Mouse (Mus musculus) midbrain, embryonic 10.5 days (tissue): ENCODE data around the gene Irf1. TPM values are rescaled to one million over a fixed set of nuclear protein-coding genes. Genes with fewer than 3 reads are reported as not detected.

ENCODE experiments used
- DNase-seq: peaks from one replicate; pipeline ENCODE4 v3.0.0-alpha.2; 2017; ENCODE audit warnings: low spot score
- H3K27ac ChIP-seq: fragments of 300-500 bp; sonication (generic); replicated peaks from 2 replicates; pipeline ENCODE4 v1.5.1; 2016; ENCODE audit warnings: mild to moderate bottlenecking
- H3K27me3 ChIP-seq: fragments of 300-500 bp; sonication (generic); 2 replicates; pipeline ENCODE4 v1.6.1; 2016; ENCODE audit warnings: low read depth, mild to moderate bottlenecking; ENCODE audit not compliant: poor library complexity, severe bottlenecking
- H3K36me3 ChIP-seq: fragments of 300-500 bp; sonication (generic); 2 replicates; pipeline ENCODE4 v1.6.1; 2016; ENCODE audit warnings: mild to moderate bottlenecking, moderate library complexity
- H3K4me1 ChIP-seq: fragments of 300-500 bp; sonication (generic); 2 replicates; pipeline ENCODE4 v1.6.1; 2016
- H3K4me3 ChIP-seq: fragments of 300-500 bp; sonication (generic); 2 replicates; pipeline ENCODE4 v1.5.1; 2016; ENCODE audit warnings: mild to moderate bottlenecking, moderate library complexity
- H3K9me3 ChIP-seq: fragments of 300-500 bp; sonication (generic); replicated peaks from 2 replicates; pipeline ENCODE4 v1.6.1; 2016; ENCODE audit warnings: mild to moderate bottlenecking
- WGBS: fragments of 180-500 bp; shearing (Covaris S2); methylation state at CpG from one replicate; pipeline ENCODE4 v1.1.7; 2016; 5-methylcytosine and 5-hydroxymethylcytosine counted together
- polyA plus RNA-seq: library from polyadenylated mRNA; unstranded; fragments of >200 nt; fragmentation: Nextera tagmentation; extraction: Ambion mirVana; gene quantifications from 2 replicates; pipeline ENCODE4 v1.2.1, GENCODE M21; 2016

Irf1 gene
- polyA plus RNA-seq, 1 experiment from 2014 or later: 3.8 TPM

DNA sequence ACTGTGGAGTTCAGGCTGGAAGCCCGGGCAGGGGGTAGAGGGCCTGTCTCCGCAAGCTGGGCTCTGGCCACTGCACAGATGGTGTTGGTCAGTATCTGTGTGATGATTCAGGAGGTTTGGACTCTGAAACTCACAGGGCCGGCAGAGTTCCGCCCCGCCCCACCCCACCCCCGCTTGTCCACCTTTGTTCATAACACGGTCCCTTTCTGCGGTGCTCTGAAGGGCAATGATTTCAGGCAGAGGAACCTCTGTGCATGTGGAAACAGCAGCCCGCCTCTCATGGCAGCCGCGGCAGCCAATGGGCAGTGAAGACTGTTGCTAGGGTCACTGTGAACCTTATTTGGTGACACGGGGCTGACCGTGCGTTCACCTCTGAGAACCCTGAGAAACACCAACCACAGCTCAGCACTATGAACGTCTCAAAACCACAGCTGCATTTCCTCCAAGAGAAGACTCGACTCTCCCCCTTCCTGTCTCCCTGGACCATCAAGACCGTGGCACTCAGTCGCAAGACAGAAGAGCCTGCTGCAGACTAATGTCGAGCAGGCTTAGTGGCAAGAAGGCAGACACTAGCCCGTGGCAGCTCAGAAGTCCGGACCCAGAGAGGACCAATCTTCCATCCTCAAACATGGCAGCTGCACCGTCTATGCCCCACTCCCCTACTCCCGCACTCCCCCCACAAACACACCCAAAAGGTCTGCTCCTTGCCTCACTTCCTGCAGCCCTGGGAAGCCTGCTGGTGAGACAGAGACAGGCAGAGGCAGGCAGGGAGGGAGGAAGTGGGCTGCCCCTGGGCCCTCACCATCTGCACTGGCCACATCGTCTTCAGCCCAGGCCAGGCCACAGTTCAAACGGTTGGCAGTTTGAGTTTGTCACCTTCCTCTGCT lies 25.1 kb downstream of the Irf1 start:
- DNase-seq: peak; percentile 15
- Histone ChIP-seq H3K9me3 (no peaks in the 10 kb centered on the region), H3K36me3 (no peaks in the 10 kb centered on the region), H3K4me1 (peaks cover 41% of the 10 kb centered on the region), H3K27ac (peak overlapping the region; percentile 30; the same call in 1 of the 2 replicates), H3K27me3 (no peaks in the 10 kb centered on the region), H3K4me3 (no peak overlapping the region)
- 75% methylated on average over 25 of the region's 25 CpGs for WGBS

DNA sequence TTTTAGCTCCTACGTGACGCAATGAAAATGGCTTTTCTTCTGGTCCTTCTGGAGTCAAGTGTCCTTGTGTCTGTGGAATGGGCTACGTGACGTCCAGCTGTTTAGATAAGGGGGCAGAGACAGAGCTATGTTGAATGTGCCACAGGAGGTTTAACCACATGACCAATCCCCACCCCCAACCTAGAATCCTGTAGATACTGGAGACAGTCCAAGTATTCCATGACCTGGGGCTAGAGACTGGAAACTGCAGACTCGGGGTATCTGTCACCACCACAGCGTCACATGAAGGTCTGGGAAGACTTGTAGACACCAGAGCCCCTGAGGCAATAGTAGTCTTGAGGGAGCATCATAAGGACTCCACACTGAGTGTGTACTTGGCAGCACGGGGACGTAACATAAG lies 26.0 kb downstream of the Irf1 start:
- Histone ChIP-seq H3K36me3 (no peaks in the 10 kb centered on the region), H3K27me3 (no peaks in the 10 kb centered on the region), H3K9me3 (no peaks in the 10 kb centered on the region), H3K4me1 (peaks cover 41% of the 10 kb centered on the region), H3K27ac (0 out of 2 replicates have a peak overlapping the region, but pooled peaks have one; percentile 30), H3K4me3 (no peak overlapping the region)
- WGBS: 85% methylated on average over 8 of the region's 8 CpGs
- no peak for DNase-seq

DNA sequence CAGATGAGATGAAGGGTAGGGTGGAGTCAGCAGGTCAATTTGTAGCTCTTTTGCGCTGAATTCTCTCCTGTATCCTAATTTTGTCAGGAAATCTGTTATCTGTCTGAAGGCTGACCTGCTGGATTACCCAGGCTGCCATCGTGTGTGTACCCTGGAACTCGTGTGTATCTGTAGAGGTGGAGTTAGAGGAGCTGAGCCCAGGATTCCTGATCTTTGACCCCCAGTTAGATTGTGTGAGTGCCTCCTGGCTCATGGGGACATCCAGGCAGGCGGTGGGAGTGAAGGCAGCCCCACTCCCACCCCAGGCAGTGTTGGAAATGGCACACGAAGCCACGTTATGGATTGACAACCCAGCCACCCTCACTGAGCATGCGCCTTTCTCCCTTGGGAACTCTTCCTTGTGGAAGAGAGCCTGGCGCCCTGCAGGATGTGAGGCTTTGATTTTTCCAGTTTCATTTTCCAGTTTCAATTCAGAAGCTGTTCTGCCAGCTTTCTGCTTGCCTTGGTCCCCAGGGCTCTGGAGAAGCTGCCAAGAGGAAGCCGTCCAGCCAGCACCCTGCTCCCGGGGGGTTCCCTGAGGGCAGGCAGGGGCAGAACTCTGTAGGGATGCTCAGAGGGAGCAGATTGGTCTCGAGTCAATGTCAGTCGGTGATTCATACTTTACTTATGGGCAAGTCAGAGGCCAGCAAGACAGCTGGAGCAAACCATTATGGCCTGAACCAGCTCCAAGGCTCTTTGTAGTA lies 26.8 kb downstream of the Irf1 start:
- Histone ChIP-seq H3K9me3 (no peaks in the 10 kb centered on the region), H3K4me3 (no peak overlapping the region), H3K27me3 (no peaks in the 10 kb centered on the region), H3K36me3 (no peaks in the 10 kb centered on the region), H3K27ac (peak overlapping the region; percentile 23; the same call in 1 of the 2 replicates), H3K4me1 (peaks cover 41% of the 10 kb centered on the region)
- WGBS: 72% methylated on average over 12 of the region's 12 CpGs
- DNase-seq: no peak

DNA sequence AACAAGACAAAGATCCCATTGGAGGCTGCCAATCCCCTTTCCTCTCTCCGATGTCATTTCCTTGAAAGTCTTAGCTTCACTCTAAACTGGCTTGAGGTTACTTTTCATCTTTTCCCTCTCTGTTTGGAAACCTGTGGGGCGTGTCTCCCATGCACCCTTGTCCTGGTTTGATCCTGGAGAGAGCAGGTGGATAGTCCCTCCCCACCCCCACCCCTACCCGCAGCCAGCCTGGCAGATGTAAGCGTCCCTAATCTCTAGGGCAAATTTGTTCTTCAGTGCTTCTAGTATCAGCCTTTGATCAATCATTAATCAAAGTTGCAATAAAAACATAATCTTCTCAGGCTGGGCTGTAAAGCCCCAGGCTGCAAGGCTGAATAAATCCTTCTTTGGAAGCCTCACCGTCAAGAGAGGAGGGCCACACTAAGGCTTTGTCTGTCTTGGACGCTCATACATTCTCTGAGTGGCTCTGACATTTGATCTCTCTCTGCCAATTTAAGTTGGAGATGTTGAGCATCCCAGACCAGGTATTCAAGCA lies 27.6 kb downstream of the Irf1 start:
- Histone ChIP-seq H3K4me1 (peaks cover 41% of the 10 kb centered on the region), H3K9me3 (no peaks in the 10 kb centered on the region), H3K27ac (no peak overlapping the region), H3K27me3 (no peaks in the 10 kb centered on the region), H3K36me3 (no peaks in the 10 kb centered on the region), H3K4me3 (no peak overlapping the region)
- no peak for DNase-seq
- WGBS: 51% methylated on average over 6 of the region's 6 CpGs

DNA sequence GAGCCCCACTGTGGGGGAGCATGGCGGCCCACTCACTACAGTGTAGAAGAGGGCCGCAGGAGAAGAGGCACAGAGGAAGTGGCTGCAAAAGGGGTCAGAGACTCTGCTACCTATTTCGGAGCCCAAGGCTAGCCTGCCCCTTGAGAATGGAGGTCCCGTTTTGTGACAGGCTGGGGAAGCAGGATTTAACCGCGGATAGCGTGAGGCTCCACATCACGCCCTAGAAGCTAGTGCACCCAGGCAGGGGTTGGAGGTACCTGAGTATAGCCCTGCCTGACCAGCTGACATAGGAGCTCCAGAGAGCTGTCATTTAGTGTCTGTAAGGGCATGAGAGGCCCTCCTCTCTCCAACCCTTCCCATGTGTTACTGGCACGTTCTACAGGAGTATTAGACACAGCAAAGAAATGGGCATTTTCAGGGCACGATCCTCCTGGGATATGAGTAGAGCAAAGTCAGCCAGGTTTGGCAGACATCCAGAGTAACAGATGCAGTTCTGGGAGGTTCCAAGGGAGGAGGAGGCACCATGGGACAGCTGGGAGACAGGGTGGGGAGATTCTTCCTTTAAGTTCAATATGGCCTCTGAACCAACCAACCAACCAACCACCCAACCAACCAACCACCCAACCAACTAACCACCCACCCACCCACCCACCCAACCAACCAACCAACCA lies 28.4 kb downstream of the Irf1 start:
- no peak for DNase-seq
- WGBS: 90% methylated on average over 10 of the region's 10 CpGs
- H3K9me3 ChIP-seq: no peaks in the 10 kb centered on the region
- no peak overlapping the region for H3K27ac ChIP-seq
- H3K36me3 ChIP-seq: no peaks in the 10 kb centered on the region
- H3K4me1 ChIP-seq: peaks cover 41% of the 10 kb centered on the region
- no peak overlapping the region for H3K4me3 ChIP-seq
- H3K27me3 ChIP-seq: no peaks in the 10 kb centered on the region

DNA sequence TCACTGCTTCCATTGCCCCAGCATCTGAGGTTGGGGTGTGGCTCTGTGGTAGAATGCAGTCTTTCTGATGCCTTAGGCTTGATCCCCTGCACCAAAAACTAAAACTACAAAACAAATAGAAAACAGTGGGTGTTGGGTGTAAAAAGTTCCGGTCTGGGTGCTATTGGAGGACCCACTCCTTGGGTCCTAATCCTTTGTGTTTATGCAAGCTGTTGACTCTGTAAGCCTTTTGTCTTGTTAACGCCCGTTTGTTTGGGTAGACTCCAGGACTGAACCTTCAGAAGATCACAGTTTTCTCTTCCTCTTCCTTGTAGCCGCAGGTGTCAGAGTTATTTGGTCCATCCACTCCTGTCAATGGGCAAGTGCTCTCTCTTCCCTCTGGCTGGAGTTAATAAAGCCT lies 30.2 kb downstream of the Irf1 start:
- no peak for DNase-seq
- H3K36me3 ChIP-seq: no peaks in the 10 kb centered on the region
- 50% methylated on average over 4 of the region's 4 CpGs for WGBS
- H3K9me3 ChIP-seq: no peaks in the 10 kb centered on the region
- H3K4me1 ChIP-seq: peaks cover 29% of the 10 kb centered on the region
- H3K4me3 ChIP-seq: no peak overlapping the region
- no peak overlapping the region for H3K27ac ChIP-seq
- no peaks in the 10 kb centered on the region for H3K27me3 ChIP-seq

DNA sequence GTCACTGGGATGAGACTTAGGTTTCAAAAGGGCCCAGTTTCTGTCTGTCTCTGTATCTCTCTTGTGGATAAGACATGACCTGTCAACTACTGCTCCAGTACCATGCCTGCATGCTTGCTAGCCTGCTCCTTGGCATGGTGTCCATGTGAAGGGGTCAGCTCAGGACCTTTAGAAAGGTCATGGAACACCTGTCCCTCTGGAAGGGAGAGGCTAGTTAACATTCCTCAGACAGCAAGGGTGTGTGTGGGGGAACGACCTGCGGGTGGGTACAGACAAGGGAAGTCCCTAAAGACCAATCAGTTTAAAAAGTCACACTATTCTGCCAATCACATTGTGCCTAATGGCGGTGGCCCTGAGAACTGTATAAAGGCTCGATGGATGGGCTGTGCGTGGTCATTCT lies 31.2 kb downstream of the Irf1 start:
- no peaks in the 10 kb centered on the region for H3K27me3 ChIP-seq
- 91% methylated on average over 5 of the region's 5 CpGs for WGBS
- no peak for DNase-seq
- no peaks in the 10 kb centered on the region for H3K36me3 ChIP-seq
- H3K4me1 ChIP-seq: peaks cover 20% of the 10 kb centered on the region
- no peaks in the 10 kb centered on the region for H3K9me3 ChIP-seq
- H3K27ac ChIP-seq: no peak overlapping the region
- H3K4me3 ChIP-seq: no peak overlapping the region

DNA sequence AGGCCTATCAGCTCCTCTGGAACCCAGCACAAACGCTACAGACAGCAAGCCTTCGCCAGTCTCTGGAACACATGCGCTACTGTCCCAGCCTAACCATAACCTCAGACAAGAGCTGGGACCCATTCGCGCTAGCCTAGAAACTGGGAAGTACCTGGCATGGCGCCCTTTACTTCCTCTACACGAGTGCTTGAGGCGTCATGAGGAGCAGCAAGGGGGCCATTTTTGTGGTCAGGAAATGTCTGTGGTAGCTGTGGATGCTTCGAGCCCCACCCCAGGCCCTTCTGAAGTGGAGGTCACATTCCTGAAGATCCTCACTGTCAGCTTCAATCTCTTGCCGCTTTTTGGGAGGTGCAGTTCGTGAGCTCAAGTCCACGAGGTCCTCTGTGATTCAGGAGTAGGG lies 33.3 kb downstream of the Irf1 start:
- H3K4me3 ChIP-seq: no peak overlapping the region
- peaks cover under 1% of the 10 kb centered on the region; the same call in 1 of the 2 replicates for H3K4me1 ChIP-seq
- WGBS: 85% methylated on average over 12 of the region's 12 CpGs
- H3K27me3 ChIP-seq: no peaks in the 10 kb centered on the region
- DNase-seq: no peak
- H3K36me3 ChIP-seq: no peaks in the 10 kb centered on the region
- H3K27ac ChIP-seq: no peak overlapping the region
- H3K9me3 ChIP-seq: no peaks in the 10 kb centered on the region

DNA sequence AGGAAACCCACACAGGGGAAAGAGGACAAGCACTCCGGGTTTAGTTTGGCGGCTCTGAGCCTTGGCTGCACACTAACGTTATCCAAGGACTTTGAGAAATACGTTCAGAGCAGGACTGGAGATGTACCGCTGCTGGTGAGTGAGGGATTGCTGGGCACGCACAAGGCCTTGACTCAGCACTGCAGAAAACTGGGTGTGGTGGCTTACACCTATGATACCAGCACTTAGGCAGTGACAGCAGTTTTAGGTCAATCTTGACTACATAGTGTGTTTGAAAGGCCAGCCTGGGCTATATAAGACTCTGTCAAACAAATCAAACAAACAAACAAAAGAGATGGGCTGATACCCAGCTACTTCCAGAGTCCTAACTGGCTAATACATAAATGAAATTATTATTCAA lies 33.7 kb downstream of the Irf1 start:
- no peak for DNase-seq
- Histone ChIP-seq H3K27me3 (no peaks in the 10 kb centered on the region), H3K4me1 (no peaks in the 10 kb centered on the region), H3K9me3 (no peaks in the 10 kb centered on the region), H3K36me3 (no peaks in the 10 kb centered on the region), H3K27ac (no peak overlapping the region), H3K4me3 (no peak overlapping the region)
- WGBS: 88% methylated on average over 6 of the region's 6 CpGs

DNA sequence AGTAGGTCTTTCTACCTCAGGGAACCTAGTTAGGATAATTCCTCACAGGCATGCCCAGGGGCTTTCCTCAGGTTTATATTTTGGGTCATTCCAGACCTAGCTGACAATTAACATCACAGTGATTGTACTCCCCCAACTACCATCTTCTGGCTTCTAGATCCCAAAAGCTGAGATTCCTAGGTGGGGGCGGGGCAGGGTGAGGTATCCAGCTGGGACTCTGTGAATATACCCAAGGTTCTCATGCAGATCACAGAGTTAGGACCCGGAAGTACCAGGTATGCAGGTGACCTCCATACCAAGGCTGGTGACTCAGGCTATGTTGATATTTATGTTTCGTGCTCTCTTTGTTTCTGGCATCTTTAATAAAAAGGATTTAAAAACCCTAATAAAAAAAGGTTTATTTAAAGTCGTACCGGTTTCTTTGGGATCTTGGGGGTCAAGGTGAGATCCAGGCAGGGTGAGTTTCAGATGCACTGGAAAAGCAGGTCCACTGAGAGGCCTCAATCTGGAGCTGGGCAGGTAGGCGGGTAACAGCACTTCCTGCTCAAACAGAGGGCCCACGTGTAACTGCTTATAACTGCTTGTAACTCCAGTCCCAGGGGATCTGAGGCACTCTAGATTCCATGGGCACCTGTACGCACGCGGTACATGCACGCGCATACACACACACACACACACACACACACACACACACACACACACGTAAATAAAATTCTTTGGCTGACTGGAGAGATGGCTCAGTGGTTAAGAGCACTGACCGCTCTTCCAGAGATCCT lies 34.9 kb downstream of the Irf1 start:
- Histone ChIP-seq H3K27me3 (no peaks in the 10 kb centered on the region), H3K36me3 (no peaks in the 10 kb centered on the region), H3K27ac (no peak overlapping the region), H3K4me3 (no peak overlapping the region), H3K9me3 (no peaks in the 10 kb centered on the region), H3K4me1 (no peaks in the 10 kb centered on the region)
- 87% methylated on average over 14 of the region's 14 CpGs for WGBS
- no peak for DNase-seq

DNA sequence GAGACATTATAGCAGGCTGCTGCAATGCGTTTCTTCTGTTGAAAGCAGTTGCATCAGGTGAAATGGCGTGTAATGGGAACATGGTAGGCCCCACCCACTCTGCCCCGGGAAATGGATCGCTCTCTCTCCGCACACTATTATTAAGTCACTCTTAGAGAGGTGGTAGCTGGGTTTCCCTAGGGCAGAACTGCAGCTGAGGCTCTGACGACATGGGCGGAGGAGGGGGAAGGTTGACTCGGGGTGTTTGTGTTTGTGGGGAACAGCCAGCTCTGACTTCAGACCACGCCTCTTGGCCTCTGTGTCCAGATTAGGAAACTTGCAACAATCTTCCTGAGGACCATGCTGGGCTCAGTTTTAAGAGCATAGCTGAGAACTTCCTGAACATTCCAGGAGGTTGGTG lies 36.0 kb downstream of the Irf1 start:
- no peaks in the 10 kb centered on the region for H3K4me1 ChIP-seq

DNA sequence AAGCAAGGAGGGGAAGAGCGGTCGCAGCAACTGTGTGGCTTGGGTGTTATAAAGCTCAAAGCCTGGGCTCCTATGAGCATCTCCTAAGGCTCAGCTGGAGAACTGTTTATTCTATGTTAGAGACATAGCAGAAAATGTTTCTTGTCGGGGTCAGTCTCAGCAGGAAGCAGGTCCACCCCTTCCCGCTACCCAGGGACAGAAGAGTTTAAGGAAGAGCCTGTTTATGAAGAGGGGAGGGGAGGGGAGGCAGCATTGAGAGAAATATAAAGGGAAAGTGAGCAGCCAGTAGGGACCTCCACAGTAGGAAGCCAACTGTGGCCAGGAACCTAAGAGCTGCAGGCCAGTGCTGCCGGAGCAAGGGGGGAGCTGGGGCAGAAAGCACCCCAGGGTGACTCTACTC lies 39.5 kb downstream of the Irf1 start:
- DNase-seq: no peak
- H3K4me1 ChIP-seq: no peaks in the 10 kb centered on the region
- WGBS: 47% methylated on average over 5 of the region's 5 CpGs
- H3K9me3 ChIP-seq: no peaks in the 10 kb centered on the region
- no peak overlapping the region for H3K27ac ChIP-seq
- H3K27me3 ChIP-seq: no peaks in the 10 kb centered on the region
- H3K36me3 ChIP-seq: no peaks in the 10 kb centered on the region
- no peak overlapping the region for H3K4me3 ChIP-seq

More for the DNA sequence above, 36.0 kb downstream of the Irf1 start:
- Histone ChIP-seq H3K36me3 (no peaks in the 10 kb centered on the region), H3K27ac (no peak overlapping the region), H3K9me3 (no peaks in the 10 kb centered on the region), H3K27me3 (no peaks in the 10 kb centered on the region), H3K4me3 (no peak overlapping the region)
- no peak for DNase-seq
- WGBS: 70% methylated on average over 9 of the region's 9 CpGs
